Mouse (Mus musculus) megakaryocyte, embryonic 14.5 days (primary cell): ENCODE measurements around the gene Hsd11b1.

Experiments
- FLI1 ChIP-seq: IDR thresholded peaks from 2 replicates; pipeline ENCODE4 v1.6.1; 2012; ENCODE audit warnings: low read length, inconsistent platforms, mixed read lengths
- GATA1 ChIP-seq: IDR thresholded peaks from 3 replicates; pipeline ENCODE4 v1.6.1; 2012; ENCODE audit warnings: mixed read lengths, low read length, inconsistent platforms, borderline replicate concordance

DNA sequence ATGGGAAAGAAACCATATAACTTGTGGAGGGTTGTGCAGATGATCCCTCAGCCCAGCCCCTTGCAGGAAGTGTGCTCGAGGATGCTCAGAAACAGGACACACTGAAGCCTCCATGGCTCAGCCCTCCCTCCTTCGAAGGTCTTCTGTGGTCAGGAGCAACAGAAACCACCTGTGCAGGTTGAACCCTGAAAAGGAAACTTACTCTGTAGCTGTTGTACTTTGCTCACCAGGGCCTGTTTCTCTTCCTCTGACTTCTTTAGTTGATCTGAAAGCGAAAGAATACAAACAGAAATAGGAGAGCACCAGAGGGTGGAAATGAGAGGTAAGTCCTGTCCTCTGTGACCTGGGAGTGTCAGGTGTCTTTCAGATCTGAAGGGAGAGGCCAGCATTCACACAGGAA, 82.8 kb downstream of the Hsd11b1 start:
- TF ChIP-seq GATA1 (no peak), FLI1 (no peak)
